Mouse (Mus musculus): ENCODE measurements around the gene Adgrl3.

Adgrl3 gene

DNA sequence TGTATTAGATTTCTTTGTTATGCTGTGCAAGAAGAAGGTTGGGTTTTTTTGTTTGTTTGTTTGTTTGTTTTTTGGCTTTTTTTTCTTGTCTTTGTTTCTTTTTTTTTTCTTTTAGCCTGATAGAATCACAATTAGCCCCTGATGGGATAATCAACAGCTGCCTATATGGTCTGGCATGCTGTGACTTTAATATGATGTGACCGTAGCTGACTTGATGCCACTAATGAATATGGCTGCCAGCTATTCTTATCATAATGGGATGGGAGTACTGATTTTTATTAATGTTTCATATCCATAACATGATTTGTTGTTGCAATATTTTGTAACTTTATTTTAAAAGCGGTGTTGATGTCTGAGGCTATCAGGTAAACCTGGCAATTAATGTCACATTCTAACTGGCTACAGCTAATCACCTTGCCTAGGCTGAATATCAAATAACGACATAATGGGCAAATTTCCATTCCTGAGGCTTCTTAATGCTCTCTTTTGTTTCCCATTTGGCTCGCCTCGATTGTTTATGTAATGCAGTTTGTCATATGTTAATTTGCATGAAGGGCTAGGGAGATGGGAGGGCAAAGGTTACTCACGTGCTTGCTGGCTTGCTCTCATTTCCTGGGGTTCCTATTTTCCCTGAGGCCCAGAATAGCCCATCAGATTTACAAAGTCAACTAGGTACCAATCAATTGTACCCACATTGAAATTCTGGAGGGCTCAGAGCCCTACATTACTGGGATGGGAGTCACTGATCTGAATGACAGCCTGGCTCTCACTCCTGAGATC is 641.9 kb downstream of the Adgrl3 start:
- DNase-seq (ENCODE audit: low read depth, low spot score), result no peak

DNA sequence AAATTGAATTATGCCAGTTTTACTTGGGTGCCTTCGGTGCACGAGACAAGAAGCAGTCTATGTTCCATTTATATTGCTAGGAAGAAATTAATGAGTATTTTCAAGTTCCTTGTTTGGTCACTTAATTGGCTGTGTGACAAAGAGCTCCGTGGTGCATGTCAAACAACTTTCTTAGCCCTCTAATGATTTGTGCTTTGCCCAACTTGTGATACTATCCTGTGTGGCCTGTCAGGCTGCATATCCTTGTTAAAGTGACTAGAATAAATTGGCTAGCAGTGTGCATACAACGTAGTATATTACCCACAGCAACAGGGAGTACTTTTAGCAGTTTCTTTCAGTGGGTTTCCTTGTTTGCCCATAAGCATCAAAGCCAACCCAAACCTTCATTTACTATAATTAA is 651.1 kb downstream of the Adgrl3 start:
- DNase-seq (ENCODE audit: low read depth, low spot score), result no peak

DNA sequence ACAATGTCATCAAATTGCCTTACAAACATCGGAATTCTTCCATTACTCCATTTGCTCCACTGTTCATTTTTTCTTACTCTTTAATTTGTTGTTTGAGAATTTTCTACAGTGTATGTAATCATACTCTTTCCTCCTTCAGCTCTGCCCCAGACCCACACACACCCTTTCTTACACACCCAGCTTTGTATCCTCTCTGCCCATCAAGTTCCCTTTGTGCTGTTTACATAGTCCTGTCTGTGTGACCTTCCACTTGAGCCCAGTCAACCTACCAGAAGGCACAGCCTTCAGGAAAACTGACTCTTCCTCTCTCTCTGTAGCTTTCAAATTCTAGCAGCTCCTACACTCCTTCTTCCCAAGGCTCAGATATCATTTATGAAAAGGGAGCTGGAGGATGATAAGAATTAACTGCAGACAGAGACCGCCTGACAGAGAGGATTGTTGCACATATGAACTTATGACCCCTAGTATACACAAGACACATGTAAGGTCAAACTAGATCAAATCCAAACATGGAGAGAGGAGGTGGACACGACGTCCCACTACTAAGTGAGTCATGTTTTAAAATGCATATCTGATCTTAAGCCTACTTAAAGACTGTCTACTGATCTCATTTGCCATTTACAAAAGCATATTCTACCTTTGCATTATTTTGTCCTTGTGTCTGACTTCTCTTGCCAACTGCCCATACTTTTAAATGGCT is 654.5 kb downstream of the Adgrl3 start:
- DNase-seq (ENCODE audit: low read depth, low spot score), result no peak

DNA sequence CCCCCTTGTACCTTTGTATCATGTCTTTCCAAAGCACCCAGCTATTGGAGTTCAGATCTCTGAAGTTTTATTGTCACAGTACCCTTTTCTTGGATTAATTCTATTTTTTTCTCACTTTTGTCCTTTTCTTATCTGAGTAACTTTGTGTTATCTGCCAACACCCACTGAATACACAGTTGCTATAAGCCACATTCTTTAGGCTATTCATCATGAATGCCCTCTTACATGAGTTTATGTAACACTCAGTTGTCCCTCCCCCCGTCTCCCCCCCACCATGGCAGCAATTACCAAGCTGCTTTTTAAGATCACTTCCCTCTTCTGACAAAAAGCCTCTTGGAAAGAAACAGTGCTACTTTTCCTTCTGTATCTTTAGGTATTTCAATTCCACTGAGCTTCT is 655.0 kb downstream of the Adgrl3 start:
- no peak for DNase-seq (ENCODE audit: low read depth, low spot score)

DNA sequence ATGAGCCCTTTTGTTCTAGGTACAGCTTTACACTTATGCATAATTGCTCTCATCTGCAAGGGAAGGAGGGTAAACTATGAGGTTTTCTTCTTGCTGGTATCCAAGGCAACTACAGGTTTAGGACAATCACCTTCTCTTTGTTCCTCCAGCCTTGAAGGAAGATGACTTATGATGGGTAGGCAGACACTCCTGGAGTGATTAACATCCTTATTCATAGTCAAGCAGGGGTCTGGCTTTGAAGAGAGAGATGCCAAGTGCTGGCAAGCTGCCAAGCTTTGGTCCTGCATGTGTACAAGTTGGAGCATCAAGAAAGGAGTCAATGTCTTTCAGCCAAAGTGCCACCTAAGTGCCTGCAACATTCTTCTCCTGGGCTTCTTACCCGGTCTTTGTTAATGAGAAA is 657.0 kb downstream of the Adgrl3 start:
- no peak for DNase-seq (ENCODE audit: low read depth, low spot score)

DNA sequence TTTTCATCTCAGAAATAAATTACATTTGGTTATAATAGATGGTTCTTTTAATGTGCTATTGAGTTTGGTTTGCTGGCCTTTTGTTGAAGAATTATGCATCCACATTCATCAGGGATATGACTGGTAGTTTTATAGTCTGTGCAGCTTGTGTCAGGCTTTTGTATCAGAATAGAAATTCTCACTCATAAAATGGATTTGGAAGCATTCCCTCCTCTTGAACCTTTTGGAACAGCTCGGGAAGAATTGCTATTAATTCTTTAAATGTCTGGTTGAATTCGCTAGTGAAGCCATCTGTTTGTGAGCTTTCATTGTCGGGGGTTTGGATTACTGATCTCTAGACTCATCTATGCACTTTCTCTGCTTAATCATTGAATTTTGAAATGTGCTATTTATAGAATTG is 666.3 kb downstream of the Adgrl3 start:
- DNase-seq (ENCODE audit: low read depth, low spot score), result no peak

DNA sequence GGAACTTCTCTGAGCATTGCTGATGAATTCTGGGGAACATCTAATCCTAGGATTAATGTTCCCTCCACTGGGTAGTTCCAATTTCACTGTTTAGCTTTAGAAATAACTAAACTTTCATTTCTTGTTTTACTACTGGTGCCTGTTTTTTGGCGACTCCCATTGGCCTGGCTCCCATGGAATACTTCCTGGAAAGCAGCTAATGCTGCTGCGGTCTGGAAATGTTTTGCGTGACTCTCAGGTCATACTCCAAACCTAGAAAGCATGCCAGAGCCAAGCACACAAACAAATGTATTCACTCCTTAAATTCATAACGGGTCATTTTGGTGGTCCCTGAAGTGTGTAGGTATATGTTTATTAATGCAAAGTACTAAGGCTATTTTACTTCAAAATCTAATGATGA is 666.9 kb downstream of the Adgrl3 start:
- no peak for DNase-seq (ENCODE audit: low read depth, low spot score)

DNA sequence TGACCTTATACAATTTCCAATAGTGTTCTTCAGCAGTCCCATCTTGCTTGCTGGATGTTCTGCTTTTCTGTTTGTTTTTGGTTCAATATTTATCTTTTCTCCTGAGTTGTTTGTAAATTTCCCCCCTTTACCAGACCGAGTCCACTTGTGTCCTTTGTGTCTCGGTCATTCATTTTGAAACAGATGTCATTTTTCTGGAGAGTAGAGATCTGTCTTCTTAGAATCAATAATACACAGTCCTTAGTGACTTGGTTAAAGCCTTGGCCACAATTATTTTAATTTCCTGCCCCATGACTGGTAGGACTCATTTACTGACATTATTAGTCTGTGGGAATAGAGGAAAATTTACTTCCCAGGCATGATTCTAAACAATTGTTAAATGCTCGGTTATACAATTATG is 709.7 kb downstream of the Adgrl3 start:
- DNase-seq (ENCODE audit: low read depth, low spot score), result no peak

DNA sequence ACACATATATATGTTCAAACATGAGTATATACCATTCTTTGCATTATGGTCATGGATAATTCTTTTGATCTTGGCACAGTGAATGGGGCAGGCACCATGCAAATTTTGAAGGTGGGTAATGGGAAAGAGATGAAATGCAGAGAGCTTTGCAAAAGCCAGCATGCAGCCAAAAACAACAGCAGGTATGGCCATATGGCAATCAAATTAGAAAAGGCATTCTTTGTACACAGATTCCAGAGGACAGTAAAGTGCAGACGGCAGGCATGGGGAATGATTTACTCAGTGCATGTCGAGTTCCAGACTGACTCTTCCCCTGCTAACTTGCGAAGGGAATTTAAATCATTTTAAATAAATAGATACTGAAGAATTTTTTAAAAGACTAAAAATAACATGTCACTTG is 716.1 kb downstream of the Adgrl3 start:
- DNase-seq (ENCODE audit: low read depth, low spot score), result no peak

DNA sequence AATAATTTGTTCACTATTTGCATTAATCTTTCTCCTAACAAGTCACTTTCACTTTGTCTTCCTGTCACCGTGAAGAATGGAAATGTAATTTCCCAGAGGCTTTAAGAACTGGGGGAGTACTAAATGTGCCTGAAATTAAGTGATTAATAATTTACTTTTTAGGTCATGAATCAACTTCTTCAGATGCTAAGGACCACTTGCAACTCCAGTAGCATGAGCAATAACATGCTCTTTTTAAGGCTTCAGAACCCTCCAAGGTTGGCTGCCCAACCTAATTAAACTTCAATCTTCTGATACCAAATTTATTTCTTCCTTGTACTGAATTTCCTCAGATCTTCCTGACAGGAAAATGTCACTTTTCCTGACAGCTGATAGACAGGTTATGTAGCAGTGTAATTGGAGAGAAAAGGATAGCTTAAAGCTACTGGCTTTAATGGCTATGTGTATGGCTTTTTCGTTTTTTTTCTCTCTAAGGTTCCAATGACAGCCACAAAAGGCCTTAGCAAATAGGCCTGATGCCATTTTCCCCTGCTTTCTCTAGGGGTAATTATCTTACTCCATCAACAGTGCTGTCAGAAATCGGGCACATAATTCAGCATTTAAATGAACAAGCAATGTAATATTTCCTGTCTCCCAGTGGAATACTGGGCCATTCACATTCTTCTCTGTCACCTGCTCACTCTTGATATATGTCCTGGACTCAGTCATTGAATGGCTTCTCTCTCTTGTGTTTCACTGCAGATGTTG is 718.5 kb downstream of the Adgrl3 start:
- no peak for DNase-seq (ENCODE audit: low read depth, low spot score)

DNA sequence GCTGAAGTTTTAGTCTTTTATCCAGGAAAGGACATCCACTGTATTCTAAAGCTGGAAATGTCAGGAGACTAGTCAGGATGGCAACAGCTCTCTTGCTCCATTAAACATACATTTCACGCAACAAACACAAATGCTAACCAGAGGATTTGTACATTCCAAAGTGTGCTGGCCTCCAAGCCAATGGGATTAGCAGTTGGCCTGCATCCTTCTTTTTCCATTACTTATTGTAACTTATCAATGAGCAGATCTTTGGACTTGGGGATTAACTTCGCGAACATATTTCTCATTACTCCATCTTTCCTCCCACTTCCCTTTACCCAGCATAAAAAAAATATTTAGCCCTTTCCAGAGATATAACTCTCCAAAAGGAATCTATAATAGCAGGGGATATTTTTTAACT is 732.5 kb downstream of the Adgrl3 start:
- no peak for DNase-seq (ENCODE audit: low read depth, low spot score)

DNA sequence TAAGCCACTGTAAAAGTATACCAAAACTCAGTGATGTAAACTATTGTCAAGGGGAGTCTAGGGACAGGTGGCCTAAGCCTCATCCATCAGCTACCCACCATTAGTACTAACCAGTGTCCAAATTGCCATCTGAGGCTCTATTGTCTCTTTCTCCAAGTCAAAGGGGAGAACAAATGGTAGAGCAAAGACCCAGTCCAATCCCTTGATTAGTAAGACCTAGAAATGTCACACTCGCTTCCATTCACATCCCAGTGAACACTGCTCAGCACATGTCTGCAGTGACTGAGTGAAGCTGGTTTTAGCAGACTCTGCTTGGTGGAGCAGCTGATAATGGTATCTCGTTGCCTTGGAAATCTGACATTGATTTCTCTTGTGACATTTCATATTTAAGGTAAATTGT is 735.8 kb downstream of the Adgrl3 start:
- no peak for DNase-seq (ENCODE audit: low read depth, low spot score)

DNA sequence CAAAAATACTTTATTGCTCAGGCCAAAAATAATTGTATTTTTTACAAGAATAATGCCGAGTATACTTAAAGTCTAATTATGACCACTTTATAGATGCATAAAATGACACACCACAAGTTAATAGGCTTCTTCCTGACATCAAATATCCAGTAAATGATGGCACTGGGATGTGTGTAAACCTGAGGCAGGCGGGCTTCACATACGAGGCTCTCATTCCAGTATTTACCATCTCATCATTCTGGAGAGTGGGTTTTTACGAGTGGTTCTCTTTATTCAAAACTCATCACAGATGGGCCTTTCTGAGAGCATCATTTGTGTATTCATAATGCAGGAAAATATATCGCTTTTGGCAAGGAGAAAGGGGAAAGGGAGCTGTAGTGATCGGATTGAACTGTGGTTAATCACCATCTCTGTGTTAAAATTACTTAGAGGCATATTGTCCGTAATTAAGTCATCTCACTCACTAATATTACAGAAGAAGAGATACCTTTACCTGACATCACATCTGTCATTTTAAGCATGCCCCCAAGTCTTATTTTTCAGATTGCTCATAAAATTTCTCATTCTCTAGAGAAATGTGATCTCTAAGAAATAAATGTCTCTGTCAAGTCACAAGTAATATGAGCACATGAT is 737.3 kb downstream of the Adgrl3 start:
- DNase-seq (ENCODE audit: low read depth, low spot score), result no peak

DNA sequence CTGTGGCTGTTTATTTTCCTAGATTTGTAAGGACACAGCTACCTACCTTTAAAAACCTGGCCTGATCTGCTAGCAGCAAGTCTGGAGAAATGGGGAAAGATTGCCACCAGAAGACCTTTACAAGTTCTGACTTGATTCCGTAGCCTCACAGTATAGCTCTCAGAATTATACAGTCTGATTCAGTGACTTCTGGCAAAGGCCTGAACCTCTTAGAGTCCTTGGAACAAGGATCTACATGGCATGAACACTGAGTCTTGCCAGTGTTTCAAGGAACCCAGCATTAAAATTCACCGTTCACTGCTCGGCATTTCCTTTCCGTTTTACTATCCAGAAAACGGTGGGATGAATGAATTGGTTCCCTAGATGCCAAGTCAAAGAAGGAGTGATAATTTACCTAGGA is 756.3 kb downstream of the Adgrl3 start:
- no peak for DNase-seq (ENCODE audit: low read depth, low spot score)

DNA sequence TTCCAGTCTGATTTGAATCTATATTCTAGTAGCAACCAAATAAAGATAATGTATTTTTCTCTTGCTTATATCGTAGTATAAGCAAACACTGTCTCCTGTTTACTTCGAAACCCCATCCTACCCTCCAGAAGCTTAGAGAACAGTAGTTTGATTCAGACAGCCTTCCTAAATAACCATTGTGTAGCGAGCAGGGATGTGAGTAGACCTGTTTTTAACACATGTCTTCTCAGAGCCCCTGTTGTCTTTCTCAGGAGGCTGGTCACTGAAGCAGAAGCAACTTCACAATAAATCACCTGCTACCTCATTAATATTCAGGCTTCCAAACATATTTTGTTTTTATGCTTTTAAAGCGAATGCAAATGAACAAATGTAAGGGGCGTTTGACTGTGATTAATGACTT is 756.8 kb downstream of the Adgrl3 start:
- DNase-seq (ENCODE audit: low read depth, low spot score), result no peak

DNA sequence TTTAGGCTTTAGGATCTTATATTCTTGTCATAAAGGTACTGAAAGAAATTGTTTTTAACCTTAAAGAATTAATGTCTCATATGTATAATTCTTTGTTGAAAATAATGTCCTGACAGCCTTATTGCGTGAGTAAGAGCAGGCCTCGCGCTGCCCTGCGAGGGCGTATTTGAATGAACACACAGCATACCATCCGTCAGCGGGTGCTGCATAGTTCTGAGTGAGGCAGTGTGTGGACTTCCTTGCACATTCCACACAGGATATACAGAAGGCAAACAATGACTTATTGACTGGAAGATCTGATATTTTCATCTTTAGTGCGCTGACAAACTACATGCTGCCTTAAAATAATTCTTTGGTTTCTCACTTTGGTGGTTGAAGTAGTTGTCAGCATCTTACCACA is 764.8 kb downstream of the Adgrl3 start:
- no peak for DNase-seq (ENCODE audit: low read depth, low spot score)

DNA sequence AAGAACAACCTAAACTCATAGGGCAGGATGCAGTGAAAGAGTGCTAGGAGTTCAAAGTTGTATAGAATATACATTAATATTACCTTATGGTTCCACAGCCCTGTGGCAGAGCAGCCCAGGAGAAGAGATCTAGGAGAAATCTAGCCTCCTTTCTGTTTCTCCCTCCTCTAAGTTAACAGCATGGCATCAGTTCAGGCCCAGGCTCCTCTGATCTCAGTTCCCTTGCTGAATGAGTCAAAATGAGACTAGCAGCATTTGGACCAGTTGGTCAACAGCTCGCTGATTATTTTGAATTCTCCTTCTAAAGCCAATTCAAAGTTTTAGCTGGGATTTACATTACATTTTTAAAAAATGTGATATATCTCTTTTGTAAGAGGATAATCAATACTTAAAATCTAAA is 770.8 kb downstream of the Adgrl3 start:
- no peak for DNase-seq (ENCODE audit: low read depth, low spot score)

DNA sequence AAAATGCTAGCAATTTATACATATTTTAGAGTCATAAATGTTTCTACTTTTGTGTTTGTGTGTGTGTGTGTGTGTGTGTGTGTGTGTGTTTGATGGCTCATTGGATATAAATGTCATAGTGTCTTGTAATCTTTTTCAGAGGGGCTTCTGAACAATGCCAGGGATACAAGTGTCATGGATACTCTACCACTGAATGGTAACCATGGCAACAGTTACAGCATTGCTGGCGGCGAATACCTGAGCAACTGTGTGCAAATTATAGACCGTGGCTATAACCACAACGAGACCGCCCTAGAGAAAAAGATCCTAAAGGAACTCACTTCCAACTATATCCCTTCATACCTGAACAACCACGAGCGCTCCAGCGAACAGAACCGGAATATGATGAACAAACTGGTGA is 774.2 kb downstream of the Adgrl3 start:
- no peak for DNase-seq (ENCODE audit: low read depth, low spot score)

DNA sequence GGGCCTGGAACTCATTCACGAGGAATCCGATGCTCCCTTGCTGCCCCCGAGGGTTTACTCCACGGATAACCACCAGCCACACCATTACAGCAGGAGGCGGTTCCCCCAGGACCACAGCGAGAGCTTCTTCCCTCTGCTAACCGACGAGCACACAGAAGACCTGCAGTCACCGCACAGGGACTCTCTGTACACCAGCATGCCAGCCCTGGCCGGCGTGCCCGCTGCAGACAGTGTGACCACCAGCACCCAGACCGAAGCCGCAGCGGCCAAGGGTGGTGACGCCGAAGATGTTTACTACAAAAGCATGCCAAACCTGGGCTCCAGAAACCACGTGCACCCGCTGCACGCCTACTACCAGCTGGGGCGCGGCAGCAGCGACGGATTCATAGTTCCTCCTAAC is 774.7 kb downstream of the Adgrl3 start:
- DNase-seq (ENCODE audit: low read depth, low spot score), result no peak

DNA sequence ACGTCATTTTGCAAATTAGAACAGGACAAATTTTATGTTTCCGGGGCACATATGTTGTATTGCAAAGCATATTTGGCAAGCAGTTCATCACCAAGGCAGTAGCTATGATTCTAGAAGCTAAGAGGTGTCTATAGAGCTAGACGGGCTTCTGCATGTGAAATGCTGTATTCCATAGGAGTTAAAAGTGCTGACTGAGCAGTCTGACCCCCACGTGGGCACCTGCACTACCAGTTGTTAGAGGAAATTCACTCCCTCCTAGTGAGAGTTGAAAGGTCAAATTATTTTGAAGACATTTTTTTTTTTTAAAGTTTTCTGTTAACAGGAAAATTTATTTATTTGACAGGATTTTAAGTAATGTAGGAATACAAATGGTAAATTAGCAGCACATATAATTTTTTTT is 776.2 kb downstream of the Adgrl3 start:
- no peak for DNase-seq (ENCODE audit: low read depth, low spot score)

DNA sequence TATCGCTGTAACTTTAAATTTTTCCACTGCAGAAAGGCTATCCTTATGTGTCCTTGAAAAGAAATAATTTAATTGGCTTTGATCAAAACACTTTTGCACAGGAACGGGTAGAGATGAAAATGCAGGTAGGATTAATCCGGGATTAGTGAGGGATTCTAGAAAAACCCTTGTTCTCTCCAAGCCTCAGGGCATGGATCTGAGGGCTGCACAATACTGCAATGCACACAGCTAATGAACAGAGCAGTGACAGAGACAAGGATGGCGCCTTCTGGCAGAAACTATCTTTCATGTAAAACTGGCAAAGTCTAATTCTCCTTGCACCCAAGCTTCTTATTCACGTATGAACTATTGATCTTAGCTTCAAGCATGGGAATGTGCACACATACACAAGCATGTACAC is 791.0 kb downstream of the Adgrl3 start:
- no peak for DNase-seq (ENCODE audit: low read depth, low spot score)

DNA sequence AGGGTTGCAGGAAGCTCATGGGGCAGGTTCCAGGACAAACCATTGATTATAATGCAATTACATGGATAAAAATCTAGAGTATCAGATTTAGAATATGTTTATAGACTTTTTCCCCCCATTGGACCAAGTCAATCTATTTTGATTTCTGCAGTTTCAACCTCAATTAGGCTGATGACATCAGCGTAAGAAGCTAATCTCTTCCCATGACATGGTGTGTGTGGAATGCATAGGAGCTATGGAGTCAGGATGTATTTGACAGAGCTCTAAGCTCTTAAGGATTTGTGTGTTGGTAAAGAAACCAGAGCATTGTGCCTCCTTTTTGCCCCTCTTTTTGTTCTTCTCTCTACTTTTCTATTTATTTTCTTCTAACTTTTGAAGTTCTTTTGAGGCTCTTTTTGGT is 812.1 kb downstream of the Adgrl3 start:
- DNase-seq (ENCODE audit: low read depth, low spot score), result no peak
